Mouse (Mus musculus): ENCODE data around the gene Ptpn9. TPM values are rescaled to one million over a fixed set of nuclear protein-coding genes. Genes with fewer than 3 reads are reported as not detected.
"Not testable (repeated sequence)": the region's sequence is repeated elsewhere in the genome, so short reads cannot be mapped to it uniquely, and the experiment has no call there.

Gene Ptpn9
- total and polyA plus RNA-seq, 3 experiments = 10.4 to 21.3 (median 10.4) TPM

DNA sequence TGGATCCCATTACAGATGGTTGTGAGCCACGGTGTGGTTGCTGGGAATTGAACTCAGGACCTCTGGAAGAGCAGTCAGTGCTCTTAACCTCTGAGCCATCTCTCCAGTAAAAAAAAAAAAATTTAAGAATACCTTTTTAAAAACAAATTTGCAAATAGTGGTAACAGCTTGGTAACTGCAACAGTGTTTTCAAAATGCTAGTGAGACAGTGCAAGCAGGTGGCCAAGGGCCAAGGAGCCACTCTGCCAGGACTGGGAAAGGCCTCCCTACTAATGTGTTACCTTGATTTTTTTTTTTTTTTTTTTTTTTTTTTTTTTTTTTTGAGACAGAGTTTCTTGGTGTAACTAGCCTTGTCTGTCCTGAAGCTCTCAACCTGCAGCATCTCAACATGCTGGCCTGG lies 2.5 kb downstream of the Ptpn9 start:
- H3K4me2 ChIP-seq (ENCODE audit: insufficient read depth, low read depth, poor library complexity, severe bottlenecking); in situ Hi-C loops (cut with MboI; ENCODE audit: low pct_ligation_motif_present, low pct_unique_long_range_greater_than_20kb, low sequenced_read_pairs); H3K4me1 ChIP-seq (ENCODE audit: control insufficient read depth in 1 of 2, insufficient read depth in 2 of 2); dilution Hi-C loops (cut with MboI; ENCODE audit: extremely low pct_ligation_motif_present, extremely low pct_unique_long_range_greater_than_20kb, low sequenced_read_pairs); H3K4me3 ChIP-seq (replicated peaks in 1 of 3; ENCODE audit: low read depth in 2 of 3, low read length in 2 of 3, poor library complexity in 1 of 3); H3K9me3 ChIP-seq (replicated peaks; ENCODE audit: low read length); H3K36me3 ChIP-seq (replicated peaks in 1 of 2; ENCODE audit: control insufficient read depth in 1 of 2, insufficient read depth in 1 of 2, low read length in 1 of 2); H3K9ac ChIP-seq (ENCODE audit: insufficient read depth, low read depth); DNase-seq (ENCODE audit: extremely low read depth); H3K27ac ChIP-seq (ENCODE audit: insufficient read depth, low read depth); H3K27me3 ChIP-seq (replicated peaks): not testable (repeated sequence)
- H3K79me2 ChIP-seq (replicated peaks; ENCODE audit: control insufficient read depth, extremely low read depth, insufficient read depth, poor library complexity, severe bottlenecking) = peaks cover 28% of the 10 kb centered on the region
- peak; percentile 79 for TF ChIP-seq ZNF384 (IDR thresholded peaks at IDR 0.05; ENCODE audit: low read depth, low read length)

DNA sequence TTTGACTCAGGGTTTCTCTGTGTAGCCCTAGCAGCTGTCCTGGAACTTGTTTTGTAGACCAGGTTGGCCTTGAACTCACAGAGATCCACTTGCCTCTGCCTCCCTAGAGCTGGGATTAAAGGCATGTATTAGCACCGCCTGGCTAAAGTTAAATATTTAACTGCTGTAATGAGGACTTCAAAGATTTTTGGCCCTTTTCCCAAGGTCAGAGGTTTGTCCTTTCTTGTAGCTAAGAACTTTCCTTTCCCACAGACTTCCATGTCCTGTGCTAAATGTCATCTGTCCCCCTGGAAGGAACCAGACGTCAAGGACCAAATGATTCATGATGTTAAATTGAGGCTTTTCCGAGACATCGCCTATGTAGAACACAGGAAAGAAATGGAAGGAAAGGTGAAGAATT lies 8.3 kb downstream of the Ptpn9 start:
- in situ Hi-C loops (cut with MboI; ENCODE audit: low pct_ligation_motif_present, low pct_unique_long_range_greater_than_20kb, low sequenced_read_pairs) (no loop called here), dilution Hi-C loops (cut with MboI; ENCODE audit: extremely low pct_ligation_motif_present, extremely low pct_unique_long_range_greater_than_20kb, low sequenced_read_pairs) (no loop called here)
- Histone ChIP-seq H3K4me1 (ENCODE audit: control insufficient read depth in 1 of 2, insufficient read depth in 2 of 2) (no peaks in the 10 kb centered on the region), H3K4me2 (ENCODE audit: insufficient read depth, low read depth, poor library complexity, severe bottlenecking) (no peak overlapping the region), H3K36me3 (replicated peaks in 1 of 2; ENCODE audit: control insufficient read depth in 1 of 2, insufficient read depth in 1 of 2, low read length in 1 of 2) (peaks cover 0 to 25% of the 10 kb centered on the region in 2 experiments), H3K9me3 (replicated peaks; ENCODE audit: low read length) (peaks cover 3% of the 10 kb centered on the region), H3K27ac (ENCODE audit: insufficient read depth, low read depth) (no peak overlapping the region), H3K9ac (ENCODE audit: insufficient read depth, low read depth) (no peak overlapping the region), H3K27me3 (replicated peaks) (no peaks in the 10 kb centered on the region), H3K4me3 (replicated peaks in 1 of 3; ENCODE audit: low read depth in 2 of 3, low read length in 2 of 3, poor library complexity in 1 of 3) (no peak overlapping the region), H3K79me2 (replicated peaks; ENCODE audit: control insufficient read depth, extremely low read depth, insufficient read depth, poor library complexity, severe bottlenecking) (peaks cover 14% of the 10 kb centered on the region; the same call in 1 of the 2 replicates)
- TF ChIP-seq ZMIZ1 (IDR thresholded peaks at IDR 0.05; ENCODE audit: low read depth, low read length) (no peak), ZC3H11A (IDR thresholded peaks at IDR 0.05; ENCODE audit: low read depth, low read length) (no peak), MAFK (IDR thresholded peaks at IDR 0.05; ENCODE audit: insufficient replicate concordance, low read length) (no peak)
- no peak for DNase-seq (ENCODE audit: extremely low read depth)

DNA sequence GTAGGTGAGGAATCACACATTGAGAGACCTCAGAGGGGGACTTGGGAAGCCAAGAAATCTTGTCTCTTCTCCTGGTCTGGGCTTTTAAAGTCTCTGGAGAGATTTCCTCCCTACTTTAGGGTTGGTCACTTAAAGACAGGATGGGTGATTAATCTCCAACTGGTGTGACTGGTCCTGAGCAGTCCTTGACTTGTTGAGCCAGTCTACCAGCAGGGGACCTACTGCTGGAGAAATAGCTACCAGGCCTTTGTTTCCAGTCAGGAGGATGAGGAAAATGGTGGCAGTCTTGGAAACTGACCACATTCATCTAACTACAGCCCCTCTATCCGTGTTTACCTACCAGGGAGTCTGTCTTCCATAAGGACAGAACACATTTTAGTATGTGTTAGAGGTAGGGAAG lies 17.7 kb downstream of the Ptpn9 start:
- H3K27ac ChIP-seq (ENCODE audit: insufficient read depth, low read depth) = no peak overlapping the region
- in situ Hi-C loops (cut with MboI; ENCODE audit: low pct_ligation_motif_present, low pct_unique_long_range_greater_than_20kb, low sequenced_read_pairs) (no loop called here), dilution Hi-C loops (cut with MboI; ENCODE audit: extremely low pct_ligation_motif_present, extremely low pct_unique_long_range_greater_than_20kb, low sequenced_read_pairs) (no loop called here)
- peaks cover 0 to 26% of the 10 kb centered on the region in 2 experiments for H3K36me3 ChIP-seq (replicated peaks in 1 of 2; ENCODE audit: control insufficient read depth in 1 of 2, insufficient read depth in 1 of 2, low read length in 1 of 2)
- DNase-seq (ENCODE audit: extremely low read depth) = no peak
- H3K4me1 ChIP-seq (ENCODE audit: control insufficient read depth in 1 of 2, insufficient read depth in 2 of 2) = no peaks in the 10 kb centered on the region
- peaks cover 9% of the 10 kb centered on the region for H3K9me3 ChIP-seq (replicated peaks; ENCODE audit: low read length)
- H3K9ac ChIP-seq (ENCODE audit: insufficient read depth, low read depth) = no peak overlapping the region
- H3K27me3 ChIP-seq (replicated peaks) = no peaks in the 10 kb centered on the region
- TF ChIP-seq MXI1 (IDR thresholded peaks at IDR 0.05; ENCODE audit: low read depth, low read length) = no peak
- H3K4me2 ChIP-seq (ENCODE audit: insufficient read depth, low read depth, poor library complexity, severe bottlenecking) = no peak overlapping the region
- H3K79me2 ChIP-seq (replicated peaks; ENCODE audit: control insufficient read depth, extremely low read depth, insufficient read depth, poor library complexity, severe bottlenecking) = 0 out of 2 replicates have a peak, but pooled peaks cover 2% of the 10 kb centered on the region
- no peak overlapping the region for H3K4me3 ChIP-seq (replicated peaks in 1 of 3; ENCODE audit: low read depth in 2 of 3, low read length in 2 of 3, poor library complexity in 1 of 3)

DNA sequence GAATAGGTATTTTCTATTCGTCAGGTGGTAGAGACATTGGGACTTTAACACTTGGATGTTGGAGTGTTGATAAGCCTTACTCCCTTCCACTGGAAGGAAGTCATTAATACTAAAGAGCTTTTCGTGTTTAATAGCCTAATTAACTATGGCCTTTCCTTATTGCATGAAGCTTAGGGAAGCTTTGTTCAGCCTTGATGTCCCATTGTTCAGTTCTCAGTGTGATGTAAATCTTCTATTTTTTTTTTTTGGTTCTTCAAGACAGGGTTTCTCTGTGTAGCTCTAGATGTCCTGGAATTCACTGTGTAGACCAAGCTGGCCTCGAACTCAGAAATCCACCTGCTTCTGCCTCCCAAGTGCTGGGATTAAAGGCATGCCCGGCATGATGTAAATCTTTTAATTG lies 18.2 kb downstream of the Ptpn9 start:
- peaks cover 7% of the 10 kb centered on the region for H3K9me3 ChIP-seq (replicated peaks; ENCODE audit: low read length)
- H3K4me3 ChIP-seq (replicated peaks in 1 of 3; ENCODE audit: low read depth in 2 of 3, low read length in 2 of 3, poor library complexity in 1 of 3) = no peak overlapping the region
- no peaks in the 10 kb centered on the region for H3K4me1 ChIP-seq (ENCODE audit: control insufficient read depth in 1 of 2, insufficient read depth in 2 of 2)
- H3K79me2 ChIP-seq (replicated peaks; ENCODE audit: control insufficient read depth, extremely low read depth, insufficient read depth, poor library complexity, severe bottlenecking) = 0 out of 2 replicates have a peak, but pooled peaks cover 2% of the 10 kb centered on the region
- no peak overlapping the region for H3K4me2 ChIP-seq (ENCODE audit: insufficient read depth, low read depth, poor library complexity, severe bottlenecking)
- H3K9ac ChIP-seq (ENCODE audit: insufficient read depth, low read depth) = no peak overlapping the region
- no peaks in the 10 kb centered on the region for H3K27me3 ChIP-seq (replicated peaks)
- peaks cover 0 to 22% of the 10 kb centered on the region in 2 experiments for H3K36me3 ChIP-seq (replicated peaks in 1 of 2; ENCODE audit: control insufficient read depth in 1 of 2, insufficient read depth in 1 of 2, low read length in 1 of 2)
- in situ Hi-C loops (cut with MboI; ENCODE audit: low pct_ligation_motif_present, low pct_unique_long_range_greater_than_20kb, low sequenced_read_pairs) (no loop called here), dilution Hi-C loops (cut with MboI; ENCODE audit: extremely low pct_ligation_motif_present, extremely low pct_unique_long_range_greater_than_20kb, low sequenced_read_pairs) (no loop called here)
- no peak overlapping the region for H3K27ac ChIP-seq (ENCODE audit: insufficient read depth, low read depth)
- no peak for DNase-seq (ENCODE audit: extremely low read depth)
- no peak for TF ChIP-seq CHD2 (IDR thresholded peaks at IDR 0.05; ENCODE audit: low read length)

Data from CH12.LX (cell line).